Mouse (Mus musculus) lung, embryonic 14.5 days (tissue): Measurements from ENCODE around the gene Capn1. TPM values are rescaled to one million over a fixed set of nuclear protein-coding genes. Genes with fewer than 3 reads are reported as not detected.

Experiments
- ATAC-seq: fragments of 200-750 bp; cut with Nextera tagmentation; 2 replicates; pipeline ENCODE4 v1.8.0; 2017; ENCODE audit warnings: mild to moderate bottlenecking, moderate TSS enrichment, moderate library complexity; ENCODE audit not compliant: insufficient read depth
- DNase-seq: peaks from one replicate; pipeline ENCODE4 v3.0.0-alpha.2; 2015
- H3K27ac ChIP-seq: fragments of 300-500 bp; sonication (generic); 2 replicates; pipeline ENCODE4 v1.5.1; 2014; ENCODE audit warnings: low read depth, mild to moderate bottlenecking, moderate library complexity
- H3K27me3 ChIP-seq: fragments of 300-500 bp; sonication (generic); 2 replicates; pipeline ENCODE4 v1.6.1; 2014; ENCODE audit warnings: low read length, control low read depth; ENCODE audit not compliant: insufficient read depth
- H3K36me3 ChIP-seq: fragments of 300-500 bp; sonication (generic); 2 replicates; pipeline ENCODE4 v1.6.1; 2014; ENCODE audit warnings: control low read depth; ENCODE audit not compliant: insufficient read depth
- H3K4me1 ChIP-seq: fragments of 300-500 bp; sonication (generic); 2 replicates; pipeline ENCODE4 v1.6.1; 2014; ENCODE audit warnings: antibody characterized with exemption, control low read depth; ENCODE audit not compliant: insufficient read depth
- H3K4me2 ChIP-seq: fragments of 300-500 bp; sonication (generic); 2 replicates; pipeline ENCODE4 v1.6.1; 2014; ENCODE audit warnings: mild to moderate bottlenecking
- H3K4me3 ChIP-seq: fragments of 300-500 bp; sonication (generic); 2 replicates; pipeline ENCODE4 v1.5.1; 2014; ENCODE audit warnings: low read depth, low read length
- H3K9ac ChIP-seq: fragments of 300-500 bp; sonication (generic); 2 replicates; pipeline ENCODE4 v1.6.1; 2014
- H3K9me3 ChIP-seq: fragments of 300-500 bp; sonication (generic); 2 replicates; pipeline ENCODE4 v1.6.1; 2016; ENCODE audit warnings: low read depth, low read length, control low read depth
- CTCF ChIP-seq: IDR thresholded peaks from 2 replicates; pipeline ENCODE4 v1.5.1; 2016; ENCODE audit warnings: antibody characterized with exemption, low read depth
- WGBS: fragments of 180-500 bp; shearing (Covaris S2); extraction: QIAGEN DNeasy Blood & Tissue Kit; methylation state at CpG from one replicate; pipeline ENCODE4 v1.1.7; 2014; 5-methylcytosine and 5-hydroxymethylcytosine counted together
- polyA plus RNA-seq: library from polyadenylated mRNA; unstranded; fragments of >200 nt; fragmentation: Nextera tagmentation; extraction: Ambion mirVana; gene quantifications from 2 replicates; pipeline ENCODE4 v1.2.1, GENCODE M21; 2014

Capn1 gene
- polyA plus RNA-seq, 1 experiment from 2014 or later, result 9.6 TPM

DNA sequence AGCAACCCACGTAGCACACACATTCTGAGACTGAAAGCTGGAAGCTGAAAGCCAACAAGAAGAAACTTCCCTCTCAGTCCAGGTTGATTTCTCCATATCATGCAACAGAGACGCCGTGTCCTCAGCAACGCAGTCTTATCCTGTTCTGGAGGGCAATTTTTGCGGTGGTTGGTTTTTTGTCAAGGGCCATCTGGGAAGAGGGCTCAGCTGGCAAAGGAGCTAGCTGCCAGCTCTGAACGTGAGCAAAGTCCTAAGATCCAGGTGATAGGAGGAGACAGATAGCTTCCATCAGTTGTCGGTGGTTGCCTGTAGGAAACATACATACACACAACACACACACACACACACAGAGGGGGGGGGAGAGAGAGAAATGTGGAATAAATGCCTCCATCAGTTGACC, 22.6 kb upstream of the Capn1 start:
- Histone ChIP-seq H3K4me1 (no peaks in the 10 kb centered on the region), H3K36me3 (no peaks in the 10 kb centered on the region), H3K27me3 (no peaks in the 10 kb centered on the region), H3K4me2 (no peak overlapping the region), H3K27ac (no peak overlapping the region), H3K4me3 (no peak overlapping the region), H3K9me3 (no peaks in the 10 kb centered on the region), H3K9ac (no peak overlapping the region)
- DNase-seq, result no peak
- no peak for TF ChIP-seq CTCF
- ATAC-seq, result no peak
- 80% methylated on average over 7 of the region's 7 CpGs for WGBS

GRCm38 (mm10) chr19:6037695-6038094, 22.0 kb upstream of the Capn1 start:
- DNase-seq (no peak), ATAC-seq (no peak)
- no peaks in the 10 kb centered on the region for H3K36me3 ChIP-seq
- no peak overlapping the region for H3K4me2 ChIP-seq
- H3K4me1 ChIP-seq, result no peaks in the 10 kb centered on the region
- H3K4me3 ChIP-seq, result no peak overlapping the region
- TF ChIP-seq CTCF, result no peak
- H3K27ac ChIP-seq, result no peak overlapping the region
- no peaks in the 10 kb centered on the region for H3K27me3 ChIP-seq
- H3K9ac ChIP-seq, result no peak overlapping the region
- no peaks in the 10 kb centered on the region for H3K9me3 ChIP-seq

DNA sequence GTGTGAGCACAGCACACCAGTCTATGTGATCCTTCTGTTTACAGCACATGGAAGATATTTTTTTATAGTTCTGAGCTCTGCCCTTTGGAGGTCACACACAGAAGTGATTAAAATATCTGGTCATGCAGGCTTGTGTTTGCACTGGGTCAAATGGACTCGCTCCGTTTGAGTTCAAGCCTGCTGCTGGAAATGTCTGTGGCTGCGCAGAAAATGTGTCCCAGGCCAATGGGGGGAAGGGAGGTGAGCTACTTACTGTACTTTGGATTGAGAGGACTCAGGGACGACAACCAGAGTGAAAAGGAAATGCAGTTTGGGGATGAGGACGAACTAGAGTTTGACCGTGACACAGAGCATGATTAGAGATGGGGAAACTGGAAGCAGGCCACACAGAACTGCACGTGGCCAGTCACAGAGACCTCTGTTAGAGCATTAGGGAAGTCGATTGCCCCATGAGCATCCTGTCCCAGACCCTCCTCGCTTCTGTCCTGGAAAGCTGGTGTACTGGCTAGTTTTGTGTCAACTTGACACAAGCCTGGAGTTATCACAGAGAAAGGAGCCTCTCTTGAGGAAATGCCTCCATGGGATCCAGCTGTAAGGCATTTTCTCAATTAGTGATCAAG, 20.4 kb upstream of the Capn1 start:
- Histone ChIP-seq H3K4me2 (no peak overlapping the region), H3K9ac (no peak overlapping the region), H3K36me3 (no peaks in the 10 kb centered on the region), H3K9me3 (no peaks in the 10 kb centered on the region), H3K4me3 (no peak overlapping the region), H3K4me1 (no peaks in the 10 kb centered on the region), H3K27me3 (no peaks in the 10 kb centered on the region), H3K27ac (no peak overlapping the region)
- WGBS, result 66% methylated on average over 9 of the region's 9 CpGs
- ATAC-seq (no peak), DNase-seq (no peak)
- no peak for TF ChIP-seq CTCF

DNA sequence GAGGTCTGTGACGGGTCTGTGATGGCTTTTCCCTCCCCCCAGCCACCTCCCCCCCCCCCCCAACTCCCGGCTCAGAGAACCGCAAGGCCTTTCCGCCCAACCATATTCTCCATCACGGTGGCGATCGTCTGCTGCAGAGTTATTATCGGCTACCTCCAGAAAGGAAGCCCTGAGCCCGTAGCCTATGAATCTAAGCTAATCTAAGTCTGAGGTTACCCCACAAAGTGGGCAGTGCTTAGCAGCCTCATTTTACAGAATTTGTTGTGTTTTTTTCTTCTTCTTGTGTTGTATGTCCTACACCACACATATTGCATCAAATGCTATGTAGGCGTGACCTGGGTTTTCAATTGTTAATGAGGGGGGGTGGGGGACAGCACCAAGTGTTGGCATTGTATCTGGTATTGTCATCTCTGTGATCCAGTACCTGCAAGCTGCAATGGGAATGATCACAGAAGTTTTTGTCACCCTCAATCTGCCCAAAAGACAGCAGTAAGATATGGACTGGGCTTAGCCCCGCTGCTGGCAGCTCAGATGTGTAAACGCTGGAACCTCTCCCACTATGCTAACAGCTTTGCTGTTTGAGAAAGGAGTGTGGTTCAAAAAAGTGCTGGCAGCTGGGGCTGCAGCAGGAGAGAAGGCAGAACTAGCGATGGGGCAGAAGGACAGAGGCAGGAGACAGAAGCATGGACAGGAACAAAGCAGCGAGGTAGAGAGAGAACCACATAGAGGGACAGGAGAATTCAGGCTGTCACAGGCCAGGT, 15.0 kb upstream of the Capn1 start:
- Histone ChIP-seq H3K36me3 (no peaks in the 10 kb centered on the region), H3K4me1 (no peaks in the 10 kb centered on the region), H3K4me2 (no peak overlapping the region), H3K27ac (no peak overlapping the region), H3K9ac (no peak overlapping the region; the same call in 1 of the 2 replicates), H3K27me3 (no peaks in the 10 kb centered on the region), H3K9me3 (no peaks in the 10 kb centered on the region), H3K4me3 (no peak overlapping the region)
- no peak for DNase-seq
- no peak for TF ChIP-seq CTCF
- ATAC-seq, result no peak
- whole genome bisulfite sequencing, result 65% methylated on average over 14 of the region's 14 CpGs

DNA sequence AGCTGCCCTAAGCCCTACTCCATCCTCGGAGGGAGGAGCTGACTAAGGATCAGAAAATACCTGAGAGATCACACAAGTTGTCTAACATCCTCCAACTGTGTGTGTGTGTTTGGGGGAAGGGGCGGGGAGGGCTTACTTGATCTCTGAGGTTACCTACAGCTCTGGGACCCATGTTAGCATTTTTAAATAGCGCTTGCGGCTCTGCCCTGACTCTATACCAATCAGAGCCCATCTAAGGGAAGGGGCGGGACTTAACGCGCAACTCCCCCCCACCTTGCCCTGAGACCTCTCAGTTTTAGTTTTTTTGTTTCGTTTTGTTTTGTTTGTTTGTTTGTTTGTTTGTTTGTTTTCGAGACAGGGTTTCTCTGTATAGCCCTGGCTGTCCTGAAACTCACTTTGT, 13.7 kb upstream of the Capn1 start:
- Histone ChIP-seq H3K27me3 (no peaks in the 10 kb centered on the region), H3K4me2 (no peak overlapping the region), H3K4me1 (no peaks in the 10 kb centered on the region), H3K9ac (no peak overlapping the region), H3K27ac (no peak overlapping the region), H3K36me3 (no peaks in the 10 kb centered on the region), H3K4me3 (no peak overlapping the region), H3K9me3 (no peaks in the 10 kb centered on the region)
- TF ChIP-seq CTCF, result no peak
- WGBS, result 76% methylated on average over 9 of the region's 9 CpGs
- no peak for ATAC-seq
- no peak for DNase-seq

- H3K4me1 ChIP-seq, result no peaks in the 10 kb centered on the region
- DNase-seq (no peak), ATAC-seq (no peak)
- no peaks in the 10 kb centered on the region for H3K36me3 ChIP-seq
- no peaks in the 10 kb centered on the region for H3K27me3 ChIP-seq
- 67% methylated on average over 6 of the region's 6 CpGs for WGBS
- no peak overlapping the region for H3K4me2 ChIP-seq
- no peak overlapping the region for H3K9ac ChIP-seq
- no peak for TF ChIP-seq CTCF
- no peaks in the 10 kb centered on the region for H3K9me3 ChIP-seq
- H3K27ac ChIP-seq, result no peak overlapping the region
- no peak overlapping the region for H3K4me3 ChIP-seq
Measured at GRCm38 (mm10) chr19:6028991-6029390, 13.3 kb upstream of the Capn1 start.

- H3K36me3 ChIP-seq, result no peaks in the 10 kb centered on the region
- H3K4me2 ChIP-seq, result no peak overlapping the region
- no peaks in the 10 kb centered on the region for H3K27me3 ChIP-seq
- H3K4me1 ChIP-seq, result no peaks in the 10 kb centered on the region
- H3K9me3 ChIP-seq, result no peaks in the 10 kb centered on the region
- no peak overlapping the region for H3K27ac ChIP-seq
- H3K4me3 ChIP-seq, result no peak overlapping the region
- 65% methylated on average over 7 of the region's 7 CpGs for WGBS
- TF ChIP-seq CTCF, result no peak
- ATAC-seq (no peak), DNase-seq (no peak)
- H3K9ac ChIP-seq, result no peak overlapping the region
Measured at GRCm38 (mm10) chr19:6023930-6024329, 8.2 kb upstream of the Capn1 start.
